Mouse (Mus musculus) liver, embryonic 12.5 days (tissue): ENCODE measurements around the gene Mpped1. TPM values are rescaled to one million over a fixed set of nuclear protein-coding genes. Genes with fewer than 3 reads are reported as not detected.

Experiments used
- ATAC-seq: fragments of 200-750 bp; cut with Nextera tagmentation; 2 replicates; pipeline ENCODE4 v1.8.0; 2017; ENCODE audit warnings: moderate number of reproducible peaks, mild to moderate bottlenecking, moderate library complexity
- H3K27ac ChIP-seq: fragments of 300-500 bp; sonication (generic); 2 replicates; pipeline ENCODE4 v1.5.1; 2016; ENCODE audit warnings: mild to moderate bottlenecking
- H3K27me3 ChIP-seq: fragments of 300-500 bp; sonication (generic); replicated peaks from 2 replicates; pipeline ENCODE4 v1.6.1; 2016; ENCODE audit warnings: mild to moderate bottlenecking, moderate library complexity
- H3K36me3 ChIP-seq: fragments of 300-500 bp; sonication (generic); 2 replicates; pipeline ENCODE4 v1.6.1; 2016; ENCODE audit warnings: mild to moderate bottlenecking, moderate library complexity
- H3K4me1 ChIP-seq: fragments of 300-500 bp; sonication (generic); 2 replicates; pipeline ENCODE4 v1.6.1; 2016
- H3K4me2 ChIP-seq: fragments of 300-500 bp; sonication (generic); 2 replicates; pipeline ENCODE4 v1.6.1; 2016; ENCODE audit warnings: mild to moderate bottlenecking, moderate library complexity
- H3K4me3 ChIP-seq: fragments of 300-500 bp; sonication (generic); 2 replicates; pipeline ENCODE4 v1.5.1; 2016; ENCODE audit warnings: mild to moderate bottlenecking, moderate library complexity
- H3K9ac ChIP-seq: fragments of 300-500 bp; sonication (generic); 2 replicates; pipeline ENCODE4 v1.6.1; 2016; ENCODE audit warnings: mild to moderate bottlenecking, moderate library complexity
- H3K9me3 ChIP-seq: fragments of 300-500 bp; sonication (generic); replicated peaks from 2 replicates; pipeline ENCODE4 v1.6.1; 2016; ENCODE audit warnings: mild to moderate bottlenecking, moderate library complexity
- WGBS: fragments of 180-500 bp; shearing (Covaris S2); methylation state at CpG from one replicate; pipeline ENCODE4 v1.1.7; 2016; ENCODE audit not compliant: insufficient replicate concordance; 5-methylcytosine and 5-hydroxymethylcytosine counted together
- polyA plus RNA-seq: library from polyadenylated mRNA; unstranded; fragments of >200 nt; fragmentation: Nextera tagmentation; extraction: Ambion mirVana; gene quantifications from 2 replicates; pipeline ENCODE4 v1.2.1, GENCODE M21; 2016

Mpped1 gene
- polyA plus RNA-seq, 1 experiment from 2014 or later = 0.10 TPM

GRCm38 (mm10) chr15:83906472-83906871 lies 127.2 kb downstream of the Mpped1 start:
- no peaks in the 10 kb centered on the region for H3K9me3 ChIP-seq
- no peaks in the 10 kb centered on the region for H3K27me3 ChIP-seq
- no peak overlapping the region for H3K4me3 ChIP-seq
- no peaks in the 10 kb centered on the region for H3K4me1 ChIP-seq
- H3K36me3 ChIP-seq = no peaks in the 10 kb centered on the region
- no peak for ATAC-seq
- H3K4me2 ChIP-seq = no peak overlapping the region
- WGBS = 79% methylated on average over 13 of the region's 13 CpGs
- H3K27ac ChIP-seq = no peak overlapping the region
- no peak overlapping the region for H3K9ac ChIP-seq

Other genes with a start within 250 kb of the Mpped1 start
- 186 and 192 TPM in 2 replicates for gene Tspo, start 215.9 kb upstream of the Mpped1 start, polyA plus RNA-seq
- gene Mcat, start 215.7 kb upstream of the Mpped1 start, polyA plus RNA-seq = 27.1 and 28.1 TPM in 2 replicates
- gene Ttll12, start 184.3 kb upstream of the Mpped1 start, polyA plus RNA-seq = 62.7 and 64.0 TPM in 2 replicates
- gene Scube1, start 54.4 kb upstream of the Mpped1 start, polyA plus RNA-seq = 0.50 and 0.72 TPM in 2 replicates